Mouse (Mus musculus) c-Kit-positive CD71-positive TER-119-positive erythroid progenitor cells, embryonic 14.5 days (primary cell): Measurements from ENCODE around the gene Zfp800.

Experiments
- DNase-seq: peaks from one replicate; pipeline ENCODE4 v3.0.0-alpha.2; 2013; ENCODE audit warnings: low spot score

Gene Zfp800

GRCm38 (mm10) chr6:28203454-28203853 lies 194.4 kb downstream of the Zfp800 start:
- DNase-seq: no peak

GRCm38 (mm10) chr6:28202833-28203232 lies 195.0 kb downstream of the Zfp800 start:
- no peak for DNase-seq

GRCm38 (mm10) chr6:28193901-28194300 lies 203.9 kb downstream of the Zfp800 start:
- no peak for DNase-seq

GRCm38 (mm10) chr6:28191935-28192334 lies 205.9 kb downstream of the Zfp800 start:
- no peak for DNase-seq
